Mouse (Mus musculus) left cerebral cortex, postnatal 10 days (tissue): ENCODE measurements around the gene Gm42791. TPM values are rescaled to one million over a fixed set of nuclear protein-coding genes. Genes with fewer than 3 reads are reported as not detected.

Source experiments
- DNase-seq, 2 experiments: peaks; one replicate each; pipeline ENCODE4 v3.0.0; 2021 to 2022; ENCODE audit warnings: low spot score in 2 of 2, mixed read lengths in 1 of 2; ENCODE audit errors: extremely low spot score in 1 of 2
- intact Hi-C: fragments of 180-260 bp; cut with DNase I; formaldehyde crosslinking; loops from one replicate; pipeline ENCODE4 v1.15.1; 2025
- total RNA-seq, 2 experiments: library from RNA; stranded (reverse); gene quantifications; 2 replicates each; pipeline ENCODE4 v1.2.3; 2021

The Gm42791 gene
- total RNA-seq, 2 experiments from 2014 or later = 6.0 to 18.1 TPM

- no peak for DNase-seq
- intact Hi-C loops = no loop called here
Observed at GRCm38 (mm10) chr5:148960211-148960610, 34.7 kb downstream of the Gm42791 start.

GRCm38 (mm10) chr5:148959068-148959990, 35.6 kb downstream of the Gm42791 start:
- intact Hi-C loops = no loop called here
- peak in 1 of 2 experiments; percentile 85 for DNase-seq

GRCm38 (mm10) chr5:148958355-148958754, 36.6 kb downstream of the Gm42791 start:
- DNase-seq = no peak
- intact Hi-C loops = no loop called here

GRCm38 (mm10) chr5:148956898-148957535, 37.9 kb downstream of the Gm42791 start:
- no peak for DNase-seq
- intact Hi-C loops = no loop called here

- intact Hi-C loops = no loop called here
- DNase-seq = no peak
Observed at GRCm38 (mm10) chr5:148956091-148956490, 38.9 kb downstream of the Gm42791 start.

- no peak for DNase-seq
- intact Hi-C loops = no loop called here
Observed at GRCm38 (mm10) chr5:148955575-148955974, 39.4 kb downstream of the Gm42791 start.

- DNase-seq = no peak
- intact Hi-C loops = no loop called here
Observed at GRCm38 (mm10) chr5:148954314-148955060, 40.5 kb downstream of the Gm42791 start.

GRCm38 (mm10) chr5:148953098-148953497, 41.8 kb downstream of the Gm42791 start:
- no peak for DNase-seq
- intact Hi-C loops = no loop called here

DNA sequence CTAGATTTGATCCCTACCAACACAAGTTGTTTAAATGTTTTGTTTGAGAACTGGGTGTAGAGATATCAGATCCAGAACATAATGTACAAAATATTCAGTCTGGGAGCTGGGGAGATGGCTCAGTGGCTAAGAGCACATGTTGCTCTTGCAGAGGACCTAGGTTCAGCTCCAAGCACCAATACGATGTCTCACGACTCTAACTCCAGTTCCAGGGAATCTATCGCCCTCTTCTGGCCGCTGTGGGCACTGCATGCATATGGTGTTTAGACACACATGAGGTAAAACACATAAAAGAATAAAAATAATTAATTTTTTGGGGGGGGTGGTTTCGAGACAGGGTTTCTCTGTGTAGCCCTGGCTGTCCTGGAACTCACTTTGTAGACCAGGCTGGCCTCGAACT, 42.5 kb downstream of the Gm42791 start:
- DNase-seq = no peak
- intact Hi-C loops = no loop called here

DNA sequence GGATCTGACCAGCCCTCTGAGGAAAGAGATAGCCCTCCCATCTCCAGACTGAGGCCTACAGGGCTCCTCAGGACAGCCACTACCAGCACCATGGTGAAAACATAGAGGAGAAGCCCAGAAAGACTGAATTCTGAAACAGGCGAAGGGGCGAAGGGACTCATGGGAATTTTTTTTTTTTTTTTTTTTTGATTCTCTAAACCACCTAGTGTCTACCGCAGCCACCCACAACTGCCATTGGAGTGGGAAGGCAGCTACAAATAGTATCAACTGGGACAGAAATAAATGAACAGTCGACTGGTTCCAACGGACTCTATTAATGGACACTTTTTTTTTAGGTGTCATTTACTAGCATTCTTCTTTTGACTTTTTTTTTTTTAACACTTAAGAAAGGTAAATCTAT, 43.6 kb downstream of the Gm42791 start:
- intact Hi-C loops = no loop called here
- DNase-seq = no peak

DNA sequence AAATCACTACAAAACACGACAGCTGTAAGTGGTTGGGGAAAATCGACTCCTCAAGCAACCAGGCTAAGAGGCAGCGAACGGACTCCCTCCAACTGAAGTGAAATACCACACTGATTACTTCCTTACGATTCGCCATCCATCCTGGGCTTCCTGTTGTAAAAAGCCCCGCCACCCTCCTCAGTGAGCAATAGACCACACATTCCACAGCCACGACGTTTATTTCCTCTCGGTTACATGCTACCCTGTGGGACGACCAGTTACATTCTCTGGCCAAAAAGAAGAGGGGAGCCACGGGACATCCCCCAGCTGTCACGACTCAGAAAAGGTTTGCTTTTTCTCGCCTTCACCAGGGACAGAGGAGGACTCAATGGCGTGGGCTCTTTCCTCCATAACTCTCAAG, 44.9 kb downstream of the Gm42791 start:
- no peak for DNase-seq
- intact Hi-C loops = no loop called here

GRCm38 (mm10) chr5:148948577-148948976, 46.4 kb downstream of the Gm42791 start:
- intact Hi-C loops = no loop called here

DNA sequence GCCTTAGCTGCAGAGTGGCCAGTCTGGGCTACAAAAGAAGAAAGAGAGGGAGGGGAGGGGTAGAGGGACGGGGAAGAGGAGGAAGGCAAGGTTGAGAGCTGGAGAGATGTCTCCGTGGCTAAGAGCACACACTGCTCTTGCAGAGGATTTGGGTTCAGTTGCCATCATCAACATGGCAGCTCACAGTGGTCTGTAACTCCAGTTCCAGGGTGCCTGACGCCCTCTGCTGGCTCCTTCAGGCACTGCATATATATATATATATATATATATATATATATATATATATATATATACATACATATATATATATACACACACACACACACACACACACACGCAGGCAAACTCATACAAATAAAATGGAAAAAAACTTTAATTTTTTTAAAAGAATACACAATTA, 47.5 kb downstream of the Gm42791 start:
- intact Hi-C loops = no loop called here
- no peak for DNase-seq

More at GRCm38 (mm10) chr5:148948577-148948976, 46.4 kb downstream of the Gm42791 start:
- no peak for DNase-seq

DNA sequence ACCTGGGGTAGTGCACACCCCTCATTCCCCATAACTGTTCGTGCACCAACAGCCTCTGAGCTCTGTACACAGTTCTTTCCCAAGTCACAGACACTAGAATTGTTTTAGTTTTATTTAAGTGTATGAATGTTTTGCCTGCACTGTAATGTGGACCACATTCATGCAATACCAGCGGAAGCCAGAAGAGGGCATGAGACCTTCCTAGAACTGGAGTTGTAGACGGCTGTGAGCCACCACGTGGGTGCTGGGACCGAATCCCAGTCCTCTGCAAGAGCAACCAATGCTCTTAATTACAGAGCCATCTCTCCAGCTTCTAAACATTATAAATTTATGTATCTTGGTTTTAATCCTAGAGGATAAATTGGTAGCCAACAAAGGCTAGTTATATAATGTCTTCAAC, 48.2 kb downstream of the Gm42791 start:
- intact Hi-C loops = no loop called here
- peak in 1 of 2 experiments; percentile 52 for DNase-seq

DNA sequence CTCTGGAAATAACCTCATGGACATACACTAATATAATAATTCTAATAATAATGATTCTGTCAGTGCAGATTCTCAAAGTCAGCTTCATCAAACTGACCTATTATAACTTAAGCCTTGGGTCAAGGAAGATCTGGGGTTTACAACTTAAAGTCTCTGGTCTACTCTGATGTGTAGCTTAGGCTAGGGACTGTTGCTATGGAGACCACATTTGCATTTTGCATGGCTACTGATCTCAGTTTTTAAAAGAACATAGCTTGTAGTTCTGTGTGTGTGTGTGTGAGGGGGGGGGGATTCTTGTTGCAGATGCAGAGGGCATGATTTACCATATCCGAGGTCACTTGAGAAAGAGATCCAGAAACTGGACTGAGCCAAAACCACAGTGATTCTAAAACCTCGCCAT, 49.2 kb downstream of the Gm42791 start:
- intact Hi-C loops = no loop called here
- no peak for DNase-seq

DNA sequence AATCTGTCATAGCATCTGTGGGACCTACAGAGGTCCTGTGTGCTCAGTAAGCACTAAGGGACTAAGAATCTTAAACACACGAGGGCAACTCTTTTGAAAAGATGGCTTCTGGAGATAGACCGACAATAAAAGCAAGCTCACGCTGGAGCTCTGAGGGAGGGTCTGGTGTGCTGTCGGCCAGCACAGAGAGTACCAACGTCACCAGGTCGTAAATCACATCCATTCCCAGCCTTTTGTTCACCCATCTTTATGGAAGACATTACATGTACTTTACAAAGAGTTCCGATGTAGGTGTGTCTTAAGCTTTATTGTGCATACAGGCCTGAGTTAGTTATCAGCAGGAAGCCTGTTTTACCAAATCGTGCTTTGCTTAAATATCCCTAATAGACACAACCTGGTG, 50.9 kb downstream of the Gm42791 start:
- DNase-seq = no peak
- intact Hi-C loops = no loop called here

GRCm38 (mm10) chr5:148943444-148943843, 51.5 kb downstream of the Gm42791 start:
- intact Hi-C loops = no loop called here
- no peak for DNase-seq

DNA sequence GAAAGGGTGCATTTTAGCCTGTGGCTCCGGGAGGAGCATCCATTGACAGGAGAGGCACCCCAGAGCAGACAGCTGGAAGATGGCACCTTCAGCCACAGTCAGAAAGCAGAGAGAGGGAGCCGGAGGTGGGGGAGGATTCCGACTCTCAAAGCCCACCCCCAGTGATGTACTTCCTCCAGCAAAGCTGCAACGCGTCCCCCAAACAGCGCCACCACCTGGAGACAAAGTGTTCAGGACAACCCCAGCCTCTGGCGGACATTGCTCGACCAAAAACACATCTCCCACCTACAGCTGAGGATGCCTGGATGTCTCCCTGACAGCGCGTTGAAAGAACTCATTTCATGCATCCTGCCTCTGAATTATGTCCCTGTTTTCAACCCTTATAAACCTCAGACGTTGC, 52.0 kb downstream of the Gm42791 start:
- intact Hi-C loops = no loop called here
- DNase-seq = no peak

DNA sequence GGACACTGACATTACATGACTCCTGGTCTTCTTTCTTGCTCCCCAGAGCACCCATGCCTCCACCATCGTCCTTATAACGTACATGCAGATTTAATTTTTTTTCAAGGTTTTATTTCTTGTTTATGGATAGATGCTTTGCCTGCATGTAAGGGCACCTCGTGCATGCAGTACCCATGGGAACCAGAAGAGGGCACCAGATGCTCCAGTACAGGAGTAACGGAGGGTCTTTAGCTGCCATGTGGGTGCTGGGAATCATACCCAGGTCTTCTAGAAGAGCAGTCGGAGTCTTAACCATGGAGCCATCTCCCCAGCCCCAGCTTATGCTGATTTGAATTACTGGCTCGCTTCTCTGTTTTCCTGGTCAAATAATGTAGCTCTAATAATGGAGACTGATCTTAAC, 52.6 kb downstream of the Gm42791 start:
- intact Hi-C loops = no loop called here
- DNase-seq = no peak

- no peak for DNase-seq
- intact Hi-C loops = no loop called here
Observed at GRCm38 (mm10) chr5:148941867-148942266, 53.1 kb downstream of the Gm42791 start.
